Mouse (Mus musculus) forebrain, embryonic 13.5 days (tissue): ENCODE results near the gene Gnai1. TPM values are rescaled to one million over a fixed set of nuclear protein-coding genes. Genes with fewer than 3 reads are reported as not detected.
"Not testable (repeated sequence)": the region's sequence is repeated elsewhere in the genome, so short reads cannot be mapped to it uniquely, and the experiment has no call there.

ENCODE experiments used
- ATAC-seq: fragments of 200-750 bp; cut with Nextera tagmentation; 2 replicates; pipeline ENCODE4 v1.8.0; 2017
- H3K27ac ChIP-seq: fragments of 300-500 bp; sonication (generic); 2 replicates; pipeline ENCODE4 v1.5.1; 2015; ENCODE audit warnings: inconsistent platforms, mild to moderate bottlenecking, moderate library complexity
- H3K27me3 ChIP-seq: fragments of 300-500 bp; sonication (generic); 2 replicates; pipeline ENCODE4 v1.6.1; 2015; ENCODE audit warnings: mild to moderate bottlenecking, inconsistent platforms
- H3K36me3 ChIP-seq: fragments of 300-500 bp; sonication (generic); 2 replicates; pipeline ENCODE4 v1.6.1; 2015; ENCODE audit warnings: mild to moderate bottlenecking, inconsistent platforms; ENCODE audit not compliant: poor library complexity, severe bottlenecking
- H3K4me1 ChIP-seq: fragments of 300-500 bp; sonication (generic); 2 replicates; pipeline ENCODE4 v1.6.1; 2015; ENCODE audit warnings: inconsistent platforms
- H3K4me2 ChIP-seq: fragments of 300-500 bp; sonication (generic); 2 replicates; pipeline ENCODE4 v1.6.1; 2015; ENCODE audit warnings: inconsistent platforms, mild to moderate bottlenecking, moderate library complexity
- H3K4me3 ChIP-seq: fragments of 300-500 bp; sonication (generic); 2 replicates; pipeline ENCODE4 v1.5.1; 2015; ENCODE audit warnings: mild to moderate bottlenecking, inconsistent platforms
- H3K9ac ChIP-seq: fragments of 300-500 bp; sonication (generic); 2 replicates; pipeline ENCODE4 v1.6.1; 2015; ENCODE audit warnings: mild to moderate bottlenecking, inconsistent platforms
- H3K9me3 ChIP-seq: fragments of 300-500 bp; sonication (generic); replicated peaks from 2 replicates; pipeline ENCODE4 v1.6.1; 2016; ENCODE audit warnings: inconsistent platforms
- WGBS: fragments of 180-500 bp; shearing (Covaris S2); methylation state at CpG from one replicate; pipeline ENCODE4 v1.1.7; 2015; 5-methylcytosine and 5-hydroxymethylcytosine counted together
- polyA plus RNA-seq: library from polyadenylated mRNA; unstranded; fragments of >200 nt; fragmentation: Nextera tagmentation; extraction: Ambion mirVana; gene quantifications from 2 replicates; pipeline ENCODE4 v1.2.1, GENCODE M21; 2015

Gene Gnai1
- 28.7 and 30.5 TPM in 2 replicates for polyA plus RNA-seq

GRCm38 (mm10) chr5:18360281-18360819, at the start of gene Gnai1:
Gene Gnai1 (minus strand): TSS chr5:18360355.
- peak within 1 kb of the TSS; percentile 87 for H3K4me2 ChIP-seq
- peak; percentile 97 for ATAC-seq
- WGBS, result under 1% methylated on average over 48 of the region's 76 CpGs
- H3K9ac ChIP-seq, result peak within 1 kb of the TSS; percentile 77
- peak within 1 kb of the TSS; percentile 62 for H3K4me3 ChIP-seq
- no peaks in the 10 kb centered on the region for H3K27me3 ChIP-seq
- no peaks in the 10 kb centered on the region for H3K36me3 ChIP-seq
- H3K27ac ChIP-seq, result peak within 1 kb of the TSS; percentile 65
- peaks cover 8% of the 10 kb centered on the region for H3K4me1 ChIP-seq
- H3K9me3 ChIP-seq, result no peaks in the 10 kb centered on the region

GRCm38 (mm10) chr5:18367864-18368263, 7.7 kb upstream of the Gnai1 start:
- ATAC-seq, result 0 out of 2 replicates have a peak, but pooled peaks have one; percentile 36
- H3K27ac ChIP-seq, result no peak overlapping the region
- no peaks in the 10 kb centered on the region for H3K36me3 ChIP-seq
- WGBS, result 7% methylated on average over 2 of the region's 2 CpGs
- no peaks in the 10 kb centered on the region; the same call in 1 of the 2 replicates for H3K4me1 ChIP-seq
- H3K9ac ChIP-seq, result no peak overlapping the region; the same call in 1 of the 2 replicates
- H3K9me3 ChIP-seq, result no peaks in the 10 kb centered on the region
- H3K4me2 ChIP-seq, result no peak overlapping the region
- no peak overlapping the region for H3K4me3 ChIP-seq
- no peaks in the 10 kb centered on the region for H3K27me3 ChIP-seq

GRCm38 (mm10) chr5:18365460-18365859, 5.3 kb upstream of the Gnai1 start:
- no peak overlapping the region for H3K27ac ChIP-seq
- H3K27me3 ChIP-seq, result no peaks in the 10 kb centered on the region
- ATAC-seq, result no peak
- H3K4me1 ChIP-seq, result no peaks in the 10 kb centered on the region; the same call in 1 of the 2 replicates
- WGBS, result 90% methylated on average over 3 of the region's 3 CpGs
- no peak overlapping the region for H3K9ac ChIP-seq
- no peak overlapping the region for H3K4me2 ChIP-seq
- H3K9me3 ChIP-seq, result no peaks in the 10 kb centered on the region
- H3K36me3 ChIP-seq, result no peaks in the 10 kb centered on the region
- H3K4me3 ChIP-seq, result no peak overlapping the region

GRCm38 (mm10) chr5:18360956-18361355, 801 bp upstream of the Gnai1 start:
- no peak overlapping the region for H3K27ac ChIP-seq
- no peaks in the 10 kb centered on the region for H3K36me3 ChIP-seq
- H3K4me1 ChIP-seq, result peaks cover 8% of the 10 kb centered on the region

GRCm38 (mm10) chr5:18359376-18360280, 527 bp downstream of the Gnai1 start:
- H3K36me3 ChIP-seq, result no peaks in the 10 kb centered on the region
- ATAC-seq, result peak; percentile 89
- H3K9me3 ChIP-seq, result no peaks in the 10 kb centered on the region
- H3K27ac ChIP-seq, result peak overlapping the region; percentile 65
- peak overlapping the region; percentile 62 for H3K4me3 ChIP-seq
- H3K4me1 ChIP-seq, result peaks cover 8% of the 10 kb centered on the region
- under 1% methylated on average over 66 of the region's 76 CpGs for WGBS
- peak overlapping the region; percentile 77 for H3K9ac ChIP-seq
- peak overlapping the region; percentile 87 for H3K4me2 ChIP-seq
- H3K27me3 ChIP-seq, result no peaks in the 10 kb centered on the region

More at GRCm38 (mm10) chr5:18360956-18361355, 801 bp upstream of the Gnai1 start:
- Histone ChIP-seq H3K4me2 (peak overlapping the region; percentile 87), H3K4me3 (peak overlapping the region; percentile 62), H3K9me3 (no peaks in the 10 kb centered on the region), H3K27me3 (no peaks in the 10 kb centered on the region), H3K9ac (no peak overlapping the region)
- ATAC-seq, result no peak
- WGBS, result 27% methylated on average over 6 of the region's 6 CpGs

- ATAC-seq, result no peak
- Histone ChIP-seq H3K9ac (peak overlapping the region; percentile 77; the same call in 1 of the 2 replicates), H3K9me3 (no peaks in the 10 kb centered on the region), H3K4me3 (peak overlapping the region; percentile 62), H3K4me1 (peaks cover 8% of the 10 kb centered on the region), H3K36me3 (no peaks in the 10 kb centered on the region), H3K27ac (no peak overlapping the region), H3K4me2 (peak overlapping the region; percentile 87), H3K27me3 (no peaks in the 10 kb centered on the region)
- WGBS, result 35% methylated on average over 6 of the region's 6 CpGs
These were observed 1.4 kb downstream of the Gnai1 start for GRCm38 (mm10) chr5:18358778-18359177.

- Histone ChIP-seq H3K4me3 (peak overlapping the region; percentile 62), H3K36me3 (no peaks in the 10 kb centered on the region), H3K9ac (no peak overlapping the region), H3K9me3 (no peaks in the 10 kb centered on the region), H3K4me2 (peak overlapping the region; percentile 87), H3K27me3 (no peaks in the 10 kb centered on the region), H3K27ac (no peak overlapping the region), H3K4me1 (peaks cover 8% of the 10 kb centered on the region)
- WGBS, result 16% methylated on average over 3 of the region's 3 CpGs
- ATAC-seq, result no peak
These were observed 2.0 kb downstream of the Gnai1 start for GRCm38 (mm10) chr5:18358191-18358590.

GRCm38 (mm10) chr5:18347297-18347696, 12.9 kb downstream of the Gnai1 start:
- 92% methylated on average over 3 of the region's 3 CpGs for WGBS
- ATAC-seq, result no peak

GRCm38 (mm10) chr5:18343455-18344142, 16.6 kb downstream of the Gnai1 start:
- Histone ChIP-seq H3K36me3 (no peaks in the 10 kb centered on the region), H3K9me3 (0 out of 2 replicates have a peak, but pooled peaks cover 7% of the 10 kb centered on the region), H3K27me3 (no peaks in the 10 kb centered on the region), H3K4me3 (no peak overlapping the region), H3K4me2 (no peak overlapping the region), H3K9ac (no peak overlapping the region), H3K27ac (no peak overlapping the region), H3K4me1 (no peaks in the 10 kb centered on the region)
- no peak for ATAC-seq
- WGBS, result 90% methylated on average over 4 of the region's 4 CpGs

More at GRCm38 (mm10) chr5:18347297-18347696, 12.9 kb downstream of the Gnai1 start:
- H3K9me3 ChIP-seq, result 0 out of 2 replicates have a peak, but pooled peaks cover 7% of the 10 kb centered on the region
- no peaks in the 10 kb centered on the region for H3K36me3 ChIP-seq
- H3K4me1 ChIP-seq, result no peaks in the 10 kb centered on the region
- no peak overlapping the region for H3K27ac ChIP-seq
- H3K4me3 ChIP-seq, result no peak overlapping the region
- H3K27me3 ChIP-seq, result no peaks in the 10 kb centered on the region
- H3K9ac ChIP-seq, result no peak overlapping the region
- H3K4me2 ChIP-seq, result no peak overlapping the region

GRCm38 (mm10) chr5:18342765-18343454, 17.2 kb downstream of the Gnai1 start:
- Histone ChIP-seq H3K4me2 (no peak overlapping the region), H3K27me3 (no peaks in the 10 kb centered on the region), H3K9me3 (0 out of 2 replicates have a peak, but pooled peaks cover 7% of the 10 kb centered on the region), H3K4me3 (no peak overlapping the region), H3K4me1 (no peaks in the 10 kb centered on the region), H3K9ac (no peak overlapping the region), H3K36me3 (no peaks in the 10 kb centered on the region), H3K27ac (no peak overlapping the region)
- 76% methylated on average over 4 of the region's 4 CpGs for WGBS
- ATAC-seq, result no peak

- not testable (repeated sequence) for H3K4me1 ChIP-seq, H3K9ac ChIP-seq, H3K9me3 ChIP-seq, H3K36me3 ChIP-seq, H3K4me3 ChIP-seq, H3K27ac ChIP-seq, H3K27me3 ChIP-seq, H3K4me2 ChIP-seq
- ATAC-seq, result 0 out of 2 replicates have a peak, but pooled peaks have one; percentile 30
- WGBS, result 73% methylated on average over 1 of the region's 1 CpGs
These were observed 18.3 kb downstream of the Gnai1 start for GRCm38 (mm10) chr5:18341876-18342275.
